Mouse (Mus musculus) CH12.LX (cell line): ENCODE data around the gene Vti1a. TPM values are rescaled to one million over a fixed set of nuclear protein-coding genes. Genes with fewer than 3 reads are reported as not detected.
A peak's percentile ranks its signal among the peaks of the same experiment; 100 is the strongest.

ENCODE experiments used
- DNase-seq: peaks from one replicate; pipeline ENCODE4 v3.0.0-alpha.2; 2013; ENCODE audit errors: extremely low read depth
- H3K27ac ChIP-seq: 2 replicates; pipeline ENCODE4 v1.5.1; 2012; ENCODE audit warnings: low read depth, mild to moderate bottlenecking, control low read depth, moderate library complexity; ENCODE audit not compliant: insufficient read depth
- H3K27me3 ChIP-seq: replicated peaks from 2 replicates; pipeline ENCODE3; 2012; ENCODE audit warnings: inconsistent platforms
- H3K36me3 ChIP-seq, 2 experiments: replicated peaks in 1 of 2; 2 replicates each; pipeline versions ENCODE3 to v1.6.1; 2012; ENCODE audit warnings: inconsistent platforms in 1 of 2, low read length in 1 of 2, mild to moderate bottlenecking in 1 of 2, mixed read lengths in 1 of 2, moderate library complexity in 1 of 2; ENCODE audit not compliant: control insufficient read depth in 1 of 2, insufficient read depth in 1 of 2
- H3K4me1 ChIP-seq, 2 experiments: 2 replicates each; pipeline ENCODE4 v1.6.1; 2012; ENCODE audit warnings: inconsistent platforms in 1 of 2, moderate library complexity in 1 of 2; ENCODE audit not compliant: insufficient read depth in 2 of 2, control insufficient read depth in 1 of 2
- H3K4me2 ChIP-seq: 2 replicates; pipeline ENCODE4 v1.6.1; 2012; ENCODE audit warnings: low read depth, mild to moderate bottlenecking, control low read depth; ENCODE audit not compliant: poor library complexity, insufficient read depth, severe bottlenecking
- H3K4me3 ChIP-seq, 3 experiments: fragments of 150-350 bp in 1 of 3; sonication (generic) in 1 of 3; replicated peaks in 1 of 3; 2 replicates each; pipeline versions ENCODE3 to v1.5.1; 2011 to 2012; ENCODE audit warnings: low read depth in 2 of 3, low read length in 2 of 3, mild to moderate bottlenecking in 2 of 3, moderate library complexity in 2 of 3, control low read depth in 1 of 3, improper control_type of control experiment in 1 of 3, inconsistent platforms in 1 of 3, mixed read lengths in 1 of 3; ENCODE audit not compliant: poor library complexity in 1 of 3
- H3K79me2 ChIP-seq: replicated peaks from 2 replicates; pipeline ENCODE4 v1.6.1; 2012; ENCODE audit warnings: mild to moderate bottlenecking, moderate library complexity; ENCODE audit not compliant: control insufficient read depth, poor library complexity, insufficient read depth, severe bottlenecking; ENCODE audit errors: extremely low read depth
- H3K9ac ChIP-seq: 2 replicates; pipeline ENCODE4 v1.6.1; 2012; ENCODE audit warnings: low read depth, mild to moderate bottlenecking, control low read depth, moderate library complexity; ENCODE audit not compliant: insufficient read depth
- H3K9me3 ChIP-seq: replicated peaks from 2 replicates; pipeline ENCODE3; 2012; ENCODE audit warnings: low read length, inconsistent platforms, mixed read lengths
- BHLHE40 ChIP-seq: IDR thresholded peaks from 2 replicates; pipeline ENCODE4 v1.6.1; 2011; ENCODE audit warnings: mild to moderate bottlenecking, low read depth, low read length, improper control_type of control experiment
- CHD2 ChIP-seq: IDR thresholded peaks from 2 replicates; pipeline ENCODE4 v1.6.1; 2011; ENCODE audit warnings: low read length, improper control_type of control experiment
- CTCF ChIP-seq, 2 experiments: IDR thresholded peaks in 1 of 2; conservative IDR thresholded peaks in 1 of 2; 2 replicates each; pipeline ENCODE4 v1.5.1; 2011 to 2012; ENCODE audit warnings: low read depth in 2 of 2, low read length in 2 of 2, improper control_type of control experiment in 1 of 2, inconsistent platforms in 1 of 2, mild to moderate bottlenecking in 1 of 2, moderate library complexity in 1 of 2
- E2F4 ChIP-seq: IDR thresholded peaks from 2 replicates; pipeline ENCODE4 v1.6.1; 2011; ENCODE audit warnings: low read depth, low read length, improper control_type of control experiment; ENCODE audit not compliant: insufficient replicate concordance
- JUN ChIP-seq: IDR thresholded peaks from 2 replicates; pipeline ENCODE4 v1.6.1; 2011; ENCODE audit warnings: low read depth, mild to moderate bottlenecking, low read length, improper control_type of control experiment, moderate library complexity; ENCODE audit not compliant: insufficient read depth
- JUND ChIP-seq: conservative IDR thresholded peaks from 2 replicates; pipeline ENCODE4 v1.6.1; 2011; ENCODE audit warnings: low read depth, low read length, improper control_type of control experiment
- POLR2AphosphoS2 ChIP-seq: IDR thresholded peaks from 2 replicates; pipeline ENCODE4 v1.6.1; 2011; ENCODE audit warnings: low read depth, low read length, improper control_type of control experiment
- SIN3A ChIP-seq: IDR thresholded peaks from 2 replicates; pipeline ENCODE4 v1.6.1; 2012; ENCODE audit warnings: low read length, improper control_type of control experiment, inconsistent platforms
- TCF12 ChIP-seq: IDR thresholded peaks from 2 replicates; pipeline ENCODE4 v1.6.1; 2014; ENCODE audit warnings: low read depth, mild to moderate bottlenecking, inconsistent platforms, low read length, improper control_type of control experiment
- UBTF ChIP-seq: IDR thresholded peaks from 2 replicates; pipeline ENCODE4 v1.6.1; 2012; ENCODE audit warnings: low read depth, mild to moderate bottlenecking, inconsistent platforms, low read length, improper control_type of control experiment, moderate library complexity
- ZC3H11A ChIP-seq: IDR thresholded peaks from 2 replicates; pipeline ENCODE4 v1.6.1; 2012; ENCODE audit warnings: low read depth, mild to moderate bottlenecking, inconsistent platforms, low read length, improper control_type of control experiment
- ZNF384 ChIP-seq: IDR thresholded peaks from 2 replicates; pipeline ENCODE4 v1.6.1; 2012; ENCODE audit warnings: low read depth, low read length, improper control_type of control experiment, inconsistent platforms
- dilution Hi-C: fragments of 300-500 bp; cut with MboI; formaldehyde crosslinking; loops from 2 replicates; pipeline ENCODE4 v1.14.3; 2020; ENCODE audit warnings: low sequenced_read_pairs; ENCODE audit not compliant: extremely low pct_unique_long_range_greater_than_20kb, extremely low pct_ligation_motif_present
- in situ Hi-C: fragments of 300-500 bp; cut with MboI; formaldehyde crosslinking; loops from 3 replicates; pipeline ENCODE4 v1.14.3; 2019; ENCODE audit warnings: low sequenced_read_pairs, low pct_ligation_motif_present, low pct_unique_long_range_greater_than_20kb, mixed read lengths
- polyA plus RNA-seq: library from polyadenylated mRNA; unstranded; fragments of >175 nt; gene quantifications from 2 replicates; pipeline ENCODE4 v1.2.1, GENCODE M21; 2012; ENCODE audit warnings: low read depth; ENCODE audit not compliant: insufficient read length
- total RNA-seq, 2 experiments: library from RNA; depleted of rRNA; stranded (reverse); fragments of 300-350 nt in 1 of 2; fragments of >200 nt in 1 of 2; gene quantifications; 2 replicates each; pipeline ENCODE4 v1.2.3; 2012 to 2014

Gene Vti1a
- total and polyA plus RNA-seq, 3 experiments, result 22.3 to 27.6 (median 23.5) TPM

DNA sequence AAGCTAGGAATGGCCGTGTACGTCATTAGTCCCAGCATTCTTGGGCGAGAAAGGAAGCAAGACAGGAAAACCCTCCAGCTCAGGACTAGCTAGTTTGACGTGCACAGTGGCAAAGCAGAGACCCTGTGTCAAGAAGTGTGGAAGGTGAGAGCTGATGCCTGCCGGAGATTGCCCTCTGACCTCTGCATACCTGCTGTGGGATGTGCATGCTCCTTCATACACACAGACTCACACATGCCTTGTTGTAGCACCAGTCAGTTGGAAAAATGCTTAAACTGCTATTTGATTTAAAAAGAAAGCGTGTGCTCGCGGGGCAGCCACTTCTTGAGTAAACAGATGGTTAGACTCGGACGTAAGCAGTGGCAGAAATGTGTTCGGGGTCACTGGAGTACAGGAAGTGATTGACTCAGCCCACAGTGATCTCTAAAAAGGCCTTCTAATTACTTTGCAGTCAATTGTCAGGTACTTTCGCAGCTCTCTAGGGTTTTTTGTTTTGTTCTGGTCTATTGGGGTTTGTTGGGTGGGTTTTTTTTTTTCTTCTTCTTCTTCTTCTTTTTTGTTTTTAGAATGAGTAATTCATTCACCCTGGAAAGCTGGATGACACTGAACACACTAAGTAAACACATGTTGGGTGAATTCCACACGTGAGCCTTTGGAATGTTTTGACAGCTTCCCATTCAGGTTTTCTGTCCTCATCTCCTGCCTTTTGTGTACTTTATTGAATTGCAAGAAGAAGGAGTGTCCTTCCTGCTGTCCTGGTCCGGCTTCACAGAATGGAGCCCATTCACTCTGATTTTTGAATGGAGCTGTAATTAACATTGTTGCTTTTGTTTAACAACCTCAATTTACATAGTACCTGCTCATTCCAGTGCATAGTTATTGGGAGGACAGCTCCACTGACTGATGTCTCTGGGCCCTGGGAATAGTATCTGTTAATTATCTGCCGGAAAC lies 175.3 kb downstream of the Vti1a start:
- H3K4me3 ChIP-seq, result no peak overlapping the region
- H3K4me1 ChIP-seq, result peaks cover 6 to 27% of the 10 kb centered on the region in 2 experiments
- H3K9ac ChIP-seq, result no peak overlapping the region
- peak; percentile 26 for DNase-seq
- H3K4me2 ChIP-seq, result no peak overlapping the region
- TF ChIP-seq ZNF384 (0 out of 2 replicates have a peak, but pooled peaks have one; percentile 23), BHLHE40 (peak; percentile 49; the same call in 1 of the 2 replicates), E2F4 (no peak), JUN (no peak)
- H3K36me3 ChIP-seq, result peaks cover 0 to 18% of the 10 kb centered on the region in 2 experiments
- dilution Hi-C loops (no loop called here), in situ Hi-C loops (no loop called here)
- H3K27ac ChIP-seq, result no peak overlapping the region
- no peaks in the 10 kb centered on the region for H3K9me3 ChIP-seq
- H3K27me3 ChIP-seq, result no peaks in the 10 kb centered on the region
- H3K79me2 ChIP-seq, result no peaks in the 10 kb centered on the region; the same call in 1 of the 2 replicates

GRCm38 (mm10) chr19:55496333-55496732 lies 180.2 kb downstream of the Vti1a start:
- TF ChIP-seq CTCF (conservative IDR thresholded peaks at IDR 0.05 in 1 of 2, IDR thresholded peaks at IDR 0.05 in 1 of 2; ENCODE audit: low read depth in 2 of 2, low read length in 2 of 2), result no peak
- TF ChIP-seq SIN3A, result no peak
- TF ChIP-seq BHLHE40, result no peak
- TF ChIP-seq UBTF, result no peak
- no peak for TF ChIP-seq JUND
- TF ChIP-seq CHD2, result no peak
- no peak for TF ChIP-seq TCF12
- no peak for TF ChIP-seq ZNF384
- TF ChIP-seq ZC3H11A, result no peak
- TF ChIP-seq POLR2AphosphoS2, result no peak
- TF ChIP-seq, all 38 proteins: peak for 0
- no peaks in the 10 kb centered on the region for H3K79me2 ChIP-seq
- H3K4me2 ChIP-seq, result no peak overlapping the region
- H3K27ac ChIP-seq, result no peak overlapping the region
- no peak overlapping the region for H3K9ac ChIP-seq
- in situ Hi-C loops, result no loop called here
- no peaks in the 10 kb centered on the region for H3K27me3 ChIP-seq
- H3K4me3 ChIP-seq, result no peak overlapping the region
- H3K9me3 ChIP-seq, result no peaks in the 10 kb centered on the region
- peaks cover 3 to 17% of the 10 kb centered on the region in 2 experiments for H3K4me1 ChIP-seq
- peaks cover 6 to 40% of the 10 kb centered on the region in 2 experiments for H3K36me3 ChIP-seq
- dilution Hi-C loops, result no loop called here
- no peak for DNase-seq
